Mouse (Mus musculus) liver, adult 2 months (tissue): ENCODE measurements around the gene Brinp1. TPM values are rescaled to one million over a fixed set of nuclear protein-coding genes. Genes with fewer than 3 reads are reported as not detected.
A peak's percentile ranks its signal among the peaks of the same experiment; 100 is the strongest.
"Not testable (repeated sequence)": the region's sequence is repeated elsewhere in the genome, so short reads cannot be mapped to it uniquely, and the experiment has no call there.

Experiments used
- DNase-seq: peaks from one replicate; pipeline ENCODE4 v3.0.0-alpha.2; 2011; ENCODE audit warnings: low read depth, low spot score; ENCODE audit errors: extremely low read depth
- H3K27ac ChIP-seq: fragments of 200-500 bp; replicated peaks from 2 replicates; pipeline ENCODE4 v1.5.1; 2012; ENCODE audit warnings: low read depth, mild to moderate bottlenecking, control low read depth, inconsistent platforms, low read length; ENCODE audit not compliant: insufficient read depth
- H3K27me3 ChIP-seq: fragments of 200-500 bp; 2 replicates; pipeline ENCODE4 v1.6.1; 2012; ENCODE audit warnings: mild to moderate bottlenecking, moderate library complexity, low read length, inconsistent platforms; ENCODE audit not compliant: control insufficient read depth, insufficient read depth
- H3K36me3 ChIP-seq: fragments of 200-500 bp; 2 replicates; pipeline ENCODE4 v1.6.1; 2012; ENCODE audit warnings: low read length, inconsistent platforms; ENCODE audit not compliant: control insufficient read depth, insufficient read depth
- H3K4me1 ChIP-seq: fragments of 200-500 bp; 2 replicates; pipeline ENCODE4 v1.6.1; 2011; ENCODE audit warnings: low read length; ENCODE audit not compliant: control insufficient read depth, insufficient read depth
- H3K4me3 ChIP-seq: fragments of 200-500 bp; 2 replicates; pipeline ENCODE4 v1.5.1; 2011; ENCODE audit warnings: low read depth, mild to moderate bottlenecking, control low read depth, low read length, moderate library complexity; ENCODE audit not compliant: insufficient read depth
- H3K79me2 ChIP-seq: fragments of 200-500 bp; 2 replicates; pipeline ENCODE4 v1.6.1; 2012; ENCODE audit warnings: inconsistent platforms, mild to moderate bottlenecking, low read length, moderate library complexity; ENCODE audit not compliant: control insufficient read depth, insufficient read depth
- H3K9ac ChIP-seq: fragments of 200-500 bp; 2 replicates; pipeline ENCODE4 v1.6.1; 2012; ENCODE audit warnings: low read depth, mild to moderate bottlenecking, control low read depth, inconsistent platforms, low read length
- CTCF ChIP-seq: fragments of 200-500 bp; IDR thresholded peaks from 2 replicates; pipeline ENCODE4 v1.5.1; 2011; ENCODE audit warnings: low read depth, low read length, control low read depth
- POLR2A ChIP-seq: fragments of 200-500 bp; IDR thresholded peaks from 2 replicates; pipeline ENCODE4 v1.6.1; 2011; ENCODE audit warnings: low read length, control low read depth; ENCODE audit not compliant: insufficient read depth; ENCODE audit errors: extremely low read depth
- WGBS: fragments of 180-500 bp; shearing (Covaris S2); methylation state at CpG from one replicate; pipeline ENCODE4 v1.1.7; 2018; 5-methylcytosine and 5-hydroxymethylcytosine counted together
- polyA plus RNA-seq: library from polyadenylated mRNA; depleted of rRNA; stranded (reverse); fragments of >200 nt; gene quantifications from 2 replicates; pipeline ENCODE4 v1.2.3, GENCODE M21; 2012
- total RNA-seq: library from RNA; depleted of rRNA; stranded (reverse); fragments of >200 nt; gene quantifications from 2 replicates; pipeline ENCODE4 v1.2.3, GENCODE M21; 2014

Gene Brinp1
- total and polyA plus RNA-seq, 2 experiments: not detected

- no peak for DNase-seq
- no peak overlapping the region for H3K4me3 ChIP-seq
- H3K36me3 ChIP-seq: no peaks in the 10 kb centered on the region
- no peaks in the 10 kb centered on the region for H3K79me2 ChIP-seq
- H3K27ac ChIP-seq: no peak overlapping the region
- TF ChIP-seq POLR2A (no peak), CTCF (no peak)
- WGBS: 44% methylated on average over 1 of the region's 1 CpGs
- H3K9ac ChIP-seq: no peak overlapping the region
- H3K4me1 ChIP-seq: no peaks in the 10 kb centered on the region
- H3K27me3 ChIP-seq: no peaks in the 10 kb centered on the region
These were observed 97.3 kb downstream of the Brinp1 start for GRCm38 (mm10) chr4:68856868-68857267.

GRCm38 (mm10) chr4:68849671-68850070, 104.5 kb downstream of the Brinp1 start:
- Histone ChIP-seq H3K79me2 (no peaks in the 10 kb centered on the region), H3K27me3 (no peaks in the 10 kb centered on the region), H3K36me3 (no peaks in the 10 kb centered on the region), H3K9ac (no peak overlapping the region), H3K4me1 (no peaks in the 10 kb centered on the region), H3K27ac (no peak overlapping the region), H3K4me3 (no peak overlapping the region)
- TF ChIP-seq POLR2A: no peak
- no peak for TF ChIP-seq CTCF
- 71% methylated on average over 3 of the region's 3 CpGs for WGBS
- DNase-seq: no peak

GRCm38 (mm10) chr4:68846976-68847375, 107.2 kb downstream of the Brinp1 start:
- H3K27ac ChIP-seq: no peak overlapping the region
- DNase-seq: no peak
- TF ChIP-seq CTCF: no peak
- TF ChIP-seq POLR2A: no peak
- 69% methylated on average over 1 of the region's 1 CpGs for WGBS
- no peaks in the 10 kb centered on the region for H3K79me2 ChIP-seq
- H3K9ac ChIP-seq: no peak overlapping the region
- no peaks in the 10 kb centered on the region for H3K4me1 ChIP-seq
- H3K4me3 ChIP-seq: no peak overlapping the region
- no peaks in the 10 kb centered on the region for H3K36me3 ChIP-seq
- no peaks in the 10 kb centered on the region for H3K27me3 ChIP-seq

GRCm38 (mm10) chr4:68845964-68846363, 108.2 kb downstream of the Brinp1 start:
- Histone ChIP-seq H3K79me2 (no peaks in the 10 kb centered on the region), H3K36me3 (no peaks in the 10 kb centered on the region), H3K27ac (no peak overlapping the region), H3K9ac (no peak overlapping the region), H3K4me3 (no peak overlapping the region), H3K4me1 (no peaks in the 10 kb centered on the region), H3K27me3 (no peaks in the 10 kb centered on the region)
- WGBS: 38% methylated on average over 3 of the region's 3 CpGs
- DNase-seq: peak; percentile 18
- TF ChIP-seq CTCF (no peak), POLR2A (no peak)

GRCm38 (mm10) chr4:68813997-68814396, 140.2 kb downstream of the Brinp1 start:
- H3K9ac ChIP-seq, H3K27me3 ChIP-seq, H3K4me3 ChIP-seq, DNase-seq, H3K36me3 ChIP-seq, H3K27ac ChIP-seq, H3K79me2 ChIP-seq, H3K4me1 ChIP-seq: not testable (repeated sequence)

- no peak overlapping the region for H3K27ac ChIP-seq
- WGBS: 66% methylated on average over 3 of the region's 3 CpGs
- TF ChIP-seq POLR2A (no peak), CTCF (no peak)
- H3K36me3 ChIP-seq: no peaks in the 10 kb centered on the region
- no peaks in the 10 kb centered on the region for H3K79me2 ChIP-seq
- no peak for DNase-seq
- no peak overlapping the region for H3K4me3 ChIP-seq
- no peaks in the 10 kb centered on the region for H3K4me1 ChIP-seq
- H3K27me3 ChIP-seq: no peaks in the 10 kb centered on the region
- no peak overlapping the region for H3K9ac ChIP-seq
These were observed 147.7 kb downstream of the Brinp1 start for GRCm38 (mm10) chr4:68806502-68806901.
